Mouse (Mus musculus) gonadal fat pad, adult 2 months (tissue): ENCODE data around the gene Trappc2. TPM values are rescaled to one million over a fixed set of nuclear protein-coding genes. Genes with fewer than 3 reads are reported as not detected.

Experiments
- polyA plus RNA-seq: library from polyadenylated mRNA; depleted of rRNA; stranded (reverse); fragments of >200 nt; gene quantifications from 2 replicates; pipeline ENCODE4 v1.2.3, GENCODE M21; 2012; rRNA removed

The Trappc2 gene
- polyA plus RNA-seq, 1 experiment = 6.3 TPM

Other genes starting within 250 kb of the Trappc2 start
- gene Gpm6b, start 201.7 kb upstream of the Trappc2 start, polyA plus RNA-seq = 8.9 and 10.0 TPM in 2 replicates
- gene Ofd1, start 130 bp downstream of the Trappc2 start, polyA plus RNA-seq = 2.0 and 3.2 TPM in 2 replicates
- 10.2 and 11.2 TPM in 2 replicates for gene Rab9, start 39.3 kb downstream of the Trappc2 start, polyA plus RNA-seq
- gene Tceanc, start 78.0 kb downstream of the Trappc2 start, polyA plus RNA-seq = 1.5 and 2.4 TPM in 2 replicates
- 2.9 and 5.2 TPM in 2 replicates for gene Egfl6, start 145.1 kb downstream of the Trappc2 start, polyA plus RNA-seq